Mouse (Mus musculus) lung, embryonic 15.5 days (tissue): Measurements from ENCODE around the gene Fam163b. TPM values are rescaled to one million over a fixed set of nuclear protein-coding genes. Genes with fewer than 3 reads are reported as not detected.

Experiments used
- ATAC-seq: fragments of 200-750 bp; cut with Nextera tagmentation; 2 replicates; pipeline ENCODE4 v1.8.0; 2017; ENCODE audit warnings: moderate number of reproducible peaks, borderline replicate concordance; ENCODE audit not compliant: low FRiP score, low TSS enrichment; ENCODE audit errors: extremely low read depth
- H3K27ac ChIP-seq: fragments of 300-500 bp; sonication (generic); 2 replicates; pipeline ENCODE4 v1.5.1; 2015; ENCODE audit warnings: moderate library complexity, mild to moderate bottlenecking, inconsistent platforms
- H3K27me3 ChIP-seq: fragments of 300-500 bp; sonication (generic); 2 replicates; pipeline ENCODE4 v1.6.1; 2015; ENCODE audit warnings: inconsistent platforms
- H3K36me3 ChIP-seq: fragments of 300-500 bp; sonication (generic); 2 replicates; pipeline ENCODE4 v1.6.1; 2015; ENCODE audit warnings: inconsistent platforms
- H3K4me1 ChIP-seq: fragments of 300-500 bp; sonication (generic); 2 replicates; pipeline ENCODE4 v1.6.1; 2015; ENCODE audit warnings: inconsistent platforms
- H3K4me2 ChIP-seq: fragments of 300-500 bp; sonication (generic); 2 replicates; pipeline ENCODE4 v1.6.1; 2015; ENCODE audit warnings: inconsistent platforms, mild to moderate bottlenecking, moderate library complexity
- H3K4me3 ChIP-seq: fragments of 300-500 bp; sonication (generic); 2 replicates; pipeline ENCODE4 v1.5.1; 2015; ENCODE audit warnings: mild to moderate bottlenecking, inconsistent platforms
- H3K9ac ChIP-seq: fragments of 300-500 bp; sonication (generic); 2 replicates; pipeline ENCODE4 v1.6.1; 2015; ENCODE audit warnings: inconsistent platforms
- H3K9me3 ChIP-seq: fragments of 300-500 bp; sonication (generic); 2 replicates; pipeline ENCODE4 v1.6.1; 2016; ENCODE audit warnings: inconsistent platforms
- WGBS: fragments of 180-500 bp; shearing (Covaris S2); methylation state at CpG from one replicate; pipeline ENCODE4 v1.1.7; 2015; 5-methylcytosine and 5-hydroxymethylcytosine counted together
- polyA plus RNA-seq: library from polyadenylated mRNA; unstranded; fragments of >200 nt; fragmentation: Nextera tagmentation; extraction: Ambion mirVana; gene quantifications from 2 replicates; pipeline ENCODE4 v1.2.1, GENCODE M21; 2015

Fam163b gene
- polyA plus RNA-seq, 1 experiment from 2014 or later, result 0.70 TPM

- WGBS, result 73% methylated on average over 2 of the region's 2 CpGs
Observed at GRCm38 (mm10) chr2:27108144-27108543, 34.1 kb downstream of the Fam163b start.

DNA sequence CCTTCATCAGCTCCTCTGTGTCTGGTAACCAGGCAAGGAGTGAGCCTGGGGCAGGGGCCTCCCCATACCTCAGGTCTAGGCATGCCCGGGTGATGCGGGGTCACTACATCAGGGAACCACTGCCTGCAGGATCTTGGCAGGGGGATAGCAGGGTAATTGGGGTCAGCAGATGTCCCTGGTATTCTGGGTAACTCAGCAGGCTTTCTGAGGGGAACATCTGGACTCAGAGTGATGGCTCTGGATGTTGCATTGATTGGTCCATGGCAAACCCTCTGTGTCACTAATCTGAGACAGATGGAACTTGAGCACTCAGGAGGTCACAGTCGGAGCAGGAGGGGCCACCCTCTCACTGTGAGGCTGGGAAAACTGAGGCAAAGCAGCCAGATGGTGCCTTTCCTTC, 35.5 kb downstream of the Fam163b start:
- no peak for ATAC-seq
- Histone ChIP-seq H3K4me3 (no peak overlapping the region), H3K27ac (no peak overlapping the region), H3K4me2 (no peak overlapping the region), H3K9me3 (no peaks in the 10 kb centered on the region), H3K9ac (no peak overlapping the region), H3K4me1 (no peaks in the 10 kb centered on the region), H3K27me3 (no peaks in the 10 kb centered on the region), H3K36me3 (no peaks in the 10 kb centered on the region)
- 50% methylated on average over 3 of the region's 3 CpGs for WGBS

More at GRCm38 (mm10) chr2:27108144-27108543, 34.1 kb downstream of the Fam163b start:
- H3K4me1 ChIP-seq, result no peaks in the 10 kb centered on the region
- H3K36me3 ChIP-seq, result no peaks in the 10 kb centered on the region
- H3K9ac ChIP-seq, result no peak overlapping the region
- no peak overlapping the region for H3K4me3 ChIP-seq
- ATAC-seq, result no peak
- no peaks in the 10 kb centered on the region for H3K27me3 ChIP-seq
- no peaks in the 10 kb centered on the region for H3K9me3 ChIP-seq
- H3K27ac ChIP-seq, result no peak overlapping the region
- no peak overlapping the region for H3K4me2 ChIP-seq

DNA sequence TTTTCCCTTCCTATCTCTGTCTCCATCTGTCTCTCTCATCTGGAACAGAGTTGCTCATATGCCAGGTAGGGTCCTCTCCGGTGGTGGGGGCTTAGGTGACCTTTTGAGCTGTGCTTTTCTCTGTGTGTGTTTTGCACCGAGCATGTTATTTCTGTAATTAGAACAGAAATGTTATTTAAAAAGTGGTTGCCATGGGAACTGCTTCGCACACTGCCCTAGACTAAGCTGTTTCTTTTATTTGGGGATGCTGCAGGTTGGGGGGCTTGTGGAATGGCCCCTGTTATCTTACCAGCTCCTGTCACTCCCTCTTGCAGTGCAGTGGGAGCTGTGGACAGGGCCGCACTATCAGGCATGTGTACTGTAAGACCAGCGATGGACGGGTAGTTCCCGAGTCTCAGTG, 38.7 kb downstream of the Fam163b start:
- Histone ChIP-seq H3K9me3 (no peaks in the 10 kb centered on the region), H3K4me1 (peaks cover 1% of the 10 kb centered on the region), H3K4me2 (no peak overlapping the region), H3K9ac (no peak overlapping the region), H3K4me3 (no peak overlapping the region), H3K27ac (no peak overlapping the region), H3K36me3 (no peaks in the 10 kb centered on the region), H3K27me3 (no peaks in the 10 kb centered on the region)
- WGBS, result 56% methylated on average over 7 of the region's 7 CpGs
- ATAC-seq, result no peak

DNA sequence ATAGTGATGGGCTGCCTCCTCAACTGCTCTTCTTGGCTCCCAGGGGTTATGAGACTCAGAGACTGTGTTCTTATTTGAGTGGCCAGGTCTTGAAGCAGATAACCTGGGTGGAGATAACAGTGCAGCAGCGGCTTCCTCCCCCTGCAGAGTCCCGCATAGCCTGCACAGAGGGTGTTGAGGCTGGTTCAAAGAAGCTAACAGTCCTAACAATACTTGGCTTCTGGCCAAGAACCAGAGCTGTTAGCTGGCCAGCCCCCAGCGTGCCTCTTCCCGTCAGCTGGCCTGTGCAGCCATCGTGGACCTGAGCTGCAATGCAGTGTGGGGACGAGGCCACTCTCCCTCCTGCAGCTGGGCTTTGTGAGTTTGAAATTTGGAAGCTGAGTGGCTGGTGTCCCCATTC, 44.5 kb downstream of the Fam163b start:
- Histone ChIP-seq H3K36me3 (no peaks in the 10 kb centered on the region), H3K9me3 (no peaks in the 10 kb centered on the region), H3K4me2 (no peak overlapping the region), H3K4me1 (peaks cover 37% of the 10 kb centered on the region), H3K27me3 (no peaks in the 10 kb centered on the region), H3K9ac (no peak overlapping the region), H3K4me3 (no peak overlapping the region), H3K27ac (peak overlapping the region; percentile 75)
- peak; percentile 79 for ATAC-seq
- 0% methylated on average over 6 of the region's 6 CpGs for WGBS

DNA sequence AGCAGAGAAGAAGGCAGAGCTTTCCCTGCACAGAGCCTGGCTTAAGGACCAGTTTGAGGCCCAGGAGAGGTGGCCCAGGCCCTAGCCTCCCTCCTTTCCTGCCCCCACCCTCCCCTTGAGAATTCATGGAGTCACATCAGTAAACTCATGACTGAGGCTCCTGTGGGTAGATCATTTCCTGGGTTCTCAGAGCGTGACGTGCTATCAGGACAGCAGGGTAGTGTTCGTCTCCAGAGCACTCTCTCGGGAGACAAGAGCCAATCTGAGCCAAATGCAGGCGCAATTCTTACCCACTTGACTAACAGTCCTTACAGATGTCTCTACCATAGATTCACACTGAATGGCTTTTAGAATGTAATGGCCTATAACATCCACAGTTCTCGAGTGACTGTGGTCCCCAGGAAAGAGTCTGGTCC, 45.0 kb downstream of the Fam163b start:
- WGBS, result 26% methylated on average over 6 of the region's 6 CpGs
- Histone ChIP-seq H3K27ac (peak overlapping the region; percentile 75), H3K4me3 (no peak overlapping the region), H3K9ac (no peak overlapping the region), H3K4me1 (peaks cover 37% of the 10 kb centered on the region), H3K9me3 (no peaks in the 10 kb centered on the region), H3K27me3 (no peaks in the 10 kb centered on the region), H3K4me2 (no peak overlapping the region), H3K36me3 (no peaks in the 10 kb centered on the region)
- peak; percentile 15; the same call in 1 of the 2 replicates for ATAC-seq

GRCm38 (mm10) chr2:27096341-27096981, 45.8 kb downstream of the Fam163b start:
- peak overlapping the region; percentile 75 for H3K27ac ChIP-seq
- no peak overlapping the region for H3K4me3 ChIP-seq
- H3K9ac ChIP-seq, result no peak overlapping the region
- peak; percentile 58 for ATAC-seq
- no peak overlapping the region for H3K4me2 ChIP-seq
- peaks cover 37% of the 10 kb centered on the region for H3K4me1 ChIP-seq
- no peaks in the 10 kb centered on the region for H3K27me3 ChIP-seq
- 28% methylated on average over 13 of the region's 13 CpGs for WGBS
- H3K36me3 ChIP-seq, result no peaks in the 10 kb centered on the region
- no peaks in the 10 kb centered on the region for H3K9me3 ChIP-seq

DNA sequence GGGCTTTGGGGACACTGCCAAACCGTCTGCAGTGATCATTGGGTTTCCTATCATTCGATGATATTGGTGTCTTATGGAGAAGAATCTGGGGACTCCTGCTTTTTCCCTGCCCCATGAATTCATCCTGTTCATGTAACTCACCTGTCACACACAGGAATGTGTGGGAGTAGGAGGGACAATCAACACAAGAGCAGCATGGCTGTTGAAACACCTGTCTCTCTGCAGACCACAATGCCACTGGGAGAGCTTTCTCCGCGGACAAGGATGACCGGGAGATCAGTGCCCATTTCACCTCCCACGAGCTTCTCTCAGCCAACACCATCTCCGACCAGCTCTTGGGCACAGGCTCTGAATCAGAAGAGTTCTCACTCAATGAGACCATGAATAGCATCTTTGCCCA, 47.1 kb downstream of the Fam163b start:
- Histone ChIP-seq H3K4me2 (no peak overlapping the region), H3K9me3 (no peaks in the 10 kb centered on the region), H3K27ac (peak overlapping the region; percentile 75), H3K36me3 (no peaks in the 10 kb centered on the region), H3K27me3 (no peaks in the 10 kb centered on the region), H3K9ac (no peak overlapping the region), H3K4me1 (peaks cover 37% of the 10 kb centered on the region), H3K4me3 (no peak overlapping the region)
- ATAC-seq, result no peak
- WGBS, result 93% methylated on average over 7 of the region's 7 CpGs

- Histone ChIP-seq H3K36me3 (no peaks in the 10 kb centered on the region), H3K4me3 (no peak overlapping the region), H3K27ac (peak overlapping the region; percentile 92), H3K9ac (no peak overlapping the region), H3K4me2 (no peak overlapping the region), H3K27me3 (no peaks in the 10 kb centered on the region), H3K9me3 (no peaks in the 10 kb centered on the region), H3K4me1 (peaks cover 54% of the 10 kb centered on the region)
- whole genome bisulfite sequencing, result 36% methylated on average over 1 of the region's 1 CpGs
- ATAC-seq, result no peak
Observed at GRCm38 (mm10) chr2:27089238-27089637, 53.1 kb downstream of the Fam163b start.

DNA sequence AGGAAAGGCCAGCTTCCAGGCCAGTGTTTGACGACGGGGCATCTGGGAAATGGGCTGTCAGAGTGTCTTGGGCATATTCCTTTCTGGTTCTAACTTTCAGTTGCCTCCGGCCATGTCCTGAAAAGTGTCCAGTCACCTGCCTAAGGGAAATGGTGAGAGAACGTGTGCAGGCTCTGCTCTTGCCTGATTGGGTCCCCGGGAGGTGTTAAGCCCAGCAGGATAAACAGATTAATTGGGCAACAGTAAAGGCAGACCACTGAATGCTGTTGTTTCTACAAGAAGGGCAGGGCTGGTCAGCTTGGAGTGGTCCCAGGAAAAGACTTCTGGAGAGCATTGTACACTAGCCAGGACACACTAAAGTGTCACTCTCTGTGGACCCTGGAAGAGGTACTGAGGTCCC, 53.6 kb downstream of the Fam163b start:
- H3K4me2 ChIP-seq, result 0 out of 2 replicates have a peak overlapping the region, but pooled peaks have one; percentile 1
- no peak overlapping the region for H3K4me3 ChIP-seq
- WGBS, result 46% methylated on average over 5 of the region's 5 CpGs
- no peaks in the 10 kb centered on the region for H3K9me3 ChIP-seq
- peaks cover 60% of the 10 kb centered on the region for H3K4me1 ChIP-seq
- H3K27me3 ChIP-seq, result no peaks in the 10 kb centered on the region
- ATAC-seq, result no peak
- no peaks in the 10 kb centered on the region for H3K36me3 ChIP-seq
- H3K9ac ChIP-seq, result 0 out of 2 replicates have a peak overlapping the region, but pooled peaks have one; percentile 10
- H3K27ac ChIP-seq, result peak overlapping the region; percentile 92

- ATAC-seq, result peak; percentile 88
- 31% methylated on average over 18 of the region's 18 CpGs for WGBS
Observed at GRCm38 (mm10) chr2:27088071-27088644, 54.1 kb downstream of the Fam163b start.

DNA sequence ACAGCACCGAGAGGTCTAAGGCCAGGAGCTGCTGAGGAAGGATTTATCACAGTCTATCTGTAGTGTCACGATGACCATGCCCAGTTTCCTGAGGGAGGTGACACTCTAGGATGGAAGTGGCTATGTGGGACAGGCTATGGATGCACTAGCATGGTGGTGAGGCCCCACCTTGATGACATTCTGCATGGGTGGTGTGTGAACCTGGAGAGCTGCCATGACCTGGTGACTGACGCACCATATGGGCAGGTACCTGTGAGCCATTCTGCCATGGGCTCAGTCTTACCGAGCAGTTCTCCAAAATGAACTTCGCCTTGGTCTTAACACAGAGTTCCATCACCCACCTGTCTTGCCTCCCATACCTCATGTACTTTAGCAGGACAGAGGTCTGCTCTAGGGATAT, 54.7 kb downstream of the Fam163b start:
- H3K27ac ChIP-seq, result peak overlapping the region; percentile 92
- H3K4me1 ChIP-seq, result peaks cover 63% of the 10 kb centered on the region
- 79% methylated on average over 5 of the region's 5 CpGs for WGBS
- no peak for ATAC-seq
- H3K9ac ChIP-seq, result no peak overlapping the region
- no peak overlapping the region for H3K4me3 ChIP-seq
- no peaks in the 10 kb centered on the region for H3K36me3 ChIP-seq
- H3K9me3 ChIP-seq, result no peaks in the 10 kb centered on the region
- H3K27me3 ChIP-seq, result no peaks in the 10 kb centered on the region; the same call in 1 of the 2 replicates
- H3K4me2 ChIP-seq, result no peak overlapping the region

More at GRCm38 (mm10) chr2:27088071-27088644, 54.1 kb downstream of the Fam163b start:
- Histone ChIP-seq H3K4me2 (0 out of 2 replicates have a peak overlapping the region, but pooled peaks have one; percentile 1), H3K27me3 (no peaks in the 10 kb centered on the region), H3K9me3 (no peaks in the 10 kb centered on the region), H3K9ac (0 out of 2 replicates have a peak overlapping the region, but pooled peaks have one; percentile 10), H3K27ac (peak overlapping the region; percentile 92), H3K36me3 (no peaks in the 10 kb centered on the region), H3K4me1 (peaks cover 63% of the 10 kb centered on the region), H3K4me3 (no peak overlapping the region)

DNA sequence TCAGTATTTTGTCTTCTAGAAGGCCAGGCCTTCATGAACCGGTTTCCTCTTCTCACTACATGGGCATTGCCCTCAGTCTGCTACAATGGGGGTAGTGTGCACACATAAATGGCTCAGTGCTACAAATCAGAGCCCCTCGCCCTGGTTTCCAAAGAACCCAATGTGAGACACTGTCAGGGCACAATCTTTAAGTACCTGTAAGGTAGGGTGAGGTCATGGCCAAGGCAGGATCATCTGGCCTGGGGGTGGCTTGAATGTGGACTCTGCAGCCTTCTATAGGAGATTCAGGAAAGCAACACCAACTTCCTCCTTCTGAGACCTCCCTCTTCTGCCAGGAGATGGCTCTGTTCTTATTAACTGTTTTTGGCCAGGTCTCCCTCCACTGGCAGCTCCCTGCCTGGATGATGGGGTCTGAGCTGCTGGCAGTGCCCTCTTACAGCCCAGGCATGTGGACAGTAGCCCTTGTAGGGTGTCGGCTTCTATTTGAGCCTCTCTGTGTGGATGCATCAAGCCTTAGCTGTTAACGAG, 55.7 kb downstream of the Fam163b start:
- 58% methylated on average over 4 of the region's 4 CpGs for WGBS
- Histone ChIP-seq H3K4me3 (no peak overlapping the region), H3K9me3 (no peaks in the 10 kb centered on the region), H3K27me3 (no peaks in the 10 kb centered on the region; the same call in 1 of the 2 replicates), H3K27ac (no peak overlapping the region), H3K9ac (no peak overlapping the region), H3K4me2 (no peak overlapping the region), H3K4me1 (peaks cover 63% of the 10 kb centered on the region), H3K36me3 (no peaks in the 10 kb centered on the region)
- ATAC-seq, result no peak
